In the genomic region with DNA sequence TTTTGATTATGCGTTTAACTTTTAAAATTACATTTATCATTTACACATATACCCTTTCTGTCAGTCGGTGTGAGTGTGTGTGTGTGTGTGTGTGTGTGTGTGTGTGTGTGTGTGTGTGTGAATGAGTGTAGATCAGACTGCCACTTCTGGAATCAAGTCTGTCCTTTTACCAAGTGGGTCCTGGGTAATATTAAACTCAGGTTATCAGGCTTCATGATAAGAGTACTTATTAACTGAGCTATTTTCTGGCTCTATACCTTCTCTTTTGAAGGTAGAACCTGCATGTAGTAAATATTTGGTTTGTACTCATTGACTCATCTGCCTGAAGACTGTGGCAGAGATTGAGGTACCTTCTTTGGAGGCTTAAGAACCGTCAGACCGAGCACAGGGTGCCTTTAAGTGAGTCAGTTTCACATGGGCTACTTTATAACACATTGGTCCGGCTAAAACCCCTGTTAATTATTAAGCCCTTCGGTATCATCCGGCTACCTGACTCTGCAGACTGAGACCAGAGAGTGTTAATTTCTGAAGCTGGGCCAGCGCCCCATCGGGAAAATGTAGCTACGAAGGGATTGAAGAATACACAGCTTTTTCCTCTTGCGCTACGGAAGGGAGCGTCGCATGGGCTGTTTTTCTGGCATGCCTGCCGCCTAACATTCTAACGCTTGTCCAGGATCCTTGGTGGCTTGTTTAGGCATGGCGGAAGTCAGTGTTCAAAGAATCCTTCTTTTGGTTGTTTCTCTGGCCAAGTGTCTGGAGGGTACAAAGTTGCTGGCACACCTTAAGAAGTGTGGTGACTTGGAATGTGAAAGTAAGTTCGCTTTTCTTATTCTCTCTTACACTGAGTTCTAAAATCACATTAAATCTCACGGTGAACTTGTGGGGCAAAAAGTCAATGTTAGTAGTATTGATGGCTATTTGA, we compare ENCODE assay signal across 8 mouse cellular contexts. TPM values are rescaled to one million over a fixed set of nuclear protein-coding genes. Genes with fewer than 3 reads are reported as not detected.
DNase-seq lines count a peak whose midpoint lies in the region; ATAC-seq and TF ChIP-seq lines count a peak whose summit lies in the region.

A gene (plus strand): TSS at position 696 of the 922 bp plus-strand sequence.

- no peak for TF ChIP-seq CTCF in cerebellum, adult 2 months (IDR thresholded peaks at IDR 0.05; ENCODE audit: borderline replicate concordance, insufficient read depth, low read depth, low read length)
- no peak for TF ChIP-seq CTCF in lung, adult 2 months (IDR thresholded peaks at IDR 0.05; ENCODE audit: insufficient read depth, low read length)

- no peak within 1 kb of the TSS for H3K4me3 ChIP-seq in cerebellum, adult 2 months (replicated peaks; ENCODE audit: insufficient read depth, low read depth, low read length)
- H3K4me3 ChIP-seq in embryonic facial prominence, embryonic 13.5 days = no peak within 1 kb of the TSS
- H3K4me3 ChIP-seq in heart, embryonic 13.5 days = no peak within 1 kb of the TSS
- peak within 1 kb of the TSS; percentile 39 for H3K4me3 ChIP-seq in kidney, embryonic 16.5 days (ENCODE audit: low read length)
- H3K4me3 ChIP-seq in lung, adult 2 months (replicated peaks; ENCODE audit: extremely low read depth, low read depth, low read length) = peak within 1 kb of the TSS; percentile 58
- H3K4me3 ChIP-seq in stomach, embryonic 15.5 days (replicated peaks) = peak within 1 kb of the TSS; percentile 32

- H3K9me3 ChIP-seq in embryonic facial prominence, embryonic 13.5 days = no peaks in the 10 kb centered on the region
- H3K9me3 ChIP-seq in heart, embryonic 13.5 days = 0 out of 2 replicates have a peak, but pooled peaks cover 2% of the 10 kb centered on the region
- H3K9me3 ChIP-seq in kidney, embryonic 16.5 days (ENCODE audit: low read length) = no peaks in the 10 kb centered on the region
- H3K9me3 ChIP-seq in stomach, embryonic 15.5 days = no peaks in the 10 kb centered on the region

- no peak within 1 kb of the TSS for H3K4me2 ChIP-seq in embryonic facial prominence, embryonic 13.5 days
- H3K4me2 ChIP-seq in heart, embryonic 13.5 days = no peak within 1 kb of the TSS
- H3K4me2 ChIP-seq in kidney, embryonic 16.5 days (replicated peaks; ENCODE audit: low read depth, low read length) = peak within 1 kb of the TSS; percentile 36
- H3K4me2 ChIP-seq in stomach, embryonic 15.5 days = peak within 1 kb of the TSS; percentile 29

- no peak within 1 kb of the TSS for H3K27ac ChIP-seq in cerebellum, adult 2 months (ENCODE audit: insufficient read depth, low read length)
- no peak within 1 kb of the TSS for H3K27ac ChIP-seq in embryonic facial prominence, embryonic 13.5 days
- H3K27ac ChIP-seq in heart, embryonic 13.5 days (replicated peaks) = no peak within 1 kb of the TSS
- peak within 1 kb of the TSS; percentile 83 for H3K27ac ChIP-seq in kidney, embryonic 16.5 days (ENCODE audit: low read length)
- peak within 1 kb of the TSS; percentile 82 for H3K27ac ChIP-seq in stomach, embryonic 15.5 days

- TF ChIP-seq POLR2A in cerebellum, adult 2 months (IDR thresholded peaks at IDR 0.05; ENCODE audit: borderline replicate concordance, insufficient read depth, low read length) = no peak
- TF ChIP-seq POLR2A in lung, adult 2 months (IDR thresholded peaks at IDR 0.05; ENCODE audit: borderline replicate concordance, extremely low read depth, low read depth, low read length) = no peak

- ATAC-seq in embryonic facial prominence, embryonic 13.5 days (ENCODE audit: insufficient number of reproducible peaks, insufficient read depth, low FRiP score, low TSS enrichment, low read depth) = no peak
- ATAC-seq in heart, embryonic 13.5 days (ENCODE audit: extremely low read depth, insufficient number of reproducible peaks, low FRiP score, low TSS enrichment) = no peak
- peak; percentile 88 for ATAC-seq in kidney, embryonic 16.5 days (ENCODE audit: low FRiP score, low TSS enrichment)
- peak; percentile 87 for ATAC-seq in stomach, embryonic 15.5 days (ENCODE audit: insufficient read depth, low FRiP score, low read depth)

- no peaks in the 10 kb centered on the region for H3K36me3 ChIP-seq in embryonic facial prominence, embryonic 13.5 days
- no peaks in the 10 kb centered on the region for H3K36me3 ChIP-seq in heart, embryonic 13.5 days
- H3K36me3 ChIP-seq in kidney, embryonic 16.5 days (ENCODE audit: insufficient read depth, low read length) = no peaks in the 10 kb centered on the region
- no peaks in the 10 kb centered on the region for H3K36me3 ChIP-seq in stomach, embryonic 15.5 days

- H3K9ac ChIP-seq in embryonic facial prominence, embryonic 13.5 days = no peak within 1 kb of the TSS
- H3K9ac ChIP-seq in heart, embryonic 13.5 days = no peak within 1 kb of the TSS
- H3K9ac ChIP-seq in kidney, embryonic 16.5 days (replicated peaks; ENCODE audit: low read length) = peak within 1 kb of the TSS; percentile 51
- peak within 1 kb of the TSS; percentile 26; the same call in 1 of the 2 replicates for H3K9ac ChIP-seq in stomach, embryonic 15.5 days

- no peaks in the 10 kb centered on the region for H3K4me1 ChIP-seq in cerebellum, adult 2 months (ENCODE audit: control insufficient read depth, insufficient read depth, low read length)
- H3K4me1 ChIP-seq in embryonic facial prominence, embryonic 13.5 days = no peaks in the 10 kb centered on the region
- H3K4me1 ChIP-seq in heart, embryonic 13.5 days = no peaks in the 10 kb centered on the region
- no peaks in the 10 kb centered on the region for H3K4me1 ChIP-seq in kidney, embryonic 16.5 days (ENCODE audit: insufficient read depth, low read length)
- H3K4me1 ChIP-seq in lung, adult 2 months (ENCODE audit: control insufficient read depth, insufficient read depth, low read length) = no peaks in the 10 kb centered on the region
- no peaks in the 10 kb centered on the region for H3K4me1 ChIP-seq in stomach, embryonic 15.5 days

- 81% methylated on average over 19 of the region's 19 CpGs for WGBS in cerebellum, adult 2 months
- 81% methylated on average over 19 of the region's 19 CpGs for WGBS in embryonic facial prominence, embryonic 13.5 days
- 71% methylated on average over 19 of the region's 19 CpGs for WGBS in heart, embryonic 13.5 days
- WGBS in kidney, embryonic 16.5 days = 63% methylated on average over 19 of the region's 19 CpGs
- WGBS in lung, adult 2 months = 70% methylated on average over 19 of the region's 19 CpGs
- WGBS in stomach, embryonic 15.5 days = 63% methylated on average over 19 of the region's 19 CpGs

- H3K27me3 ChIP-seq in cerebellum, adult 2 months (ENCODE audit: control insufficient read depth, insufficient read depth, low read length) = no peaks in the 10 kb centered on the region
- no peaks in the 10 kb centered on the region for H3K27me3 ChIP-seq in embryonic facial prominence, embryonic 13.5 days
- H3K27me3 ChIP-seq in heart, embryonic 13.5 days (replicated peaks) = no peaks in the 10 kb centered on the region
- H3K27me3 ChIP-seq in kidney, embryonic 16.5 days (ENCODE audit: insufficient read depth, low read length) = no peaks in the 10 kb centered on the region
- H3K27me3 ChIP-seq in stomach, embryonic 15.5 days (replicated peaks) = no peaks in the 10 kb centered on the region

- DNase-seq in cerebellum, adult 2 months = no peak
- DNase-seq in cerebellum, adult 8-10 months = no peak
- DNase-seq in lung, adult 2 months = peak; percentile 30
- no peak for DNase-seq in right cerebral cortex, postnatal 36 days (ENCODE audit: low spot score in 2 of 2)

RNA-seq across cellular contexts. Expression of the gene that starts here (rescaled TPM):
- 59.2 and 59.8 TPM in 2 replicates for polyA plus RNA-seq in cerebellum, adult 2 months (2012; rRNA removed)
- polyA plus RNA-seq in embryonic facial prominence, embryonic 13.5 days (2015; fragmentation: Nextera tagmentation; extraction: Ambion mirVana) = 62.6 and 64.5 TPM in 2 replicates
- 32.6 and 34.8 TPM in 2 replicates for polyA plus RNA-seq in heart, embryonic 13.5 days (2015; fragmentation: Nextera tagmentation; extraction: Ambion mirVana)
- 68.5 and 72.8 TPM in 2 replicates for polyA plus RNA-seq in kidney, embryonic 16.5 days (2015; fragmentation: Nextera tagmentation; extraction: Ambion mirVana)
- polyA plus RNA-seq in lung, adult 2 months (2012; rRNA removed) = 19.7 and 32.8 TPM in 2 replicates
- polyA plus RNA-seq in stomach, embryonic 15.5 days (2015; fragmentation: Nextera tagmentation; extraction: Ambion mirVana) = 80.9 and 82.1 TPM in 2 replicates

Comparison
In these comparisons a context has a peak if more than half of its experiments do, and no peak if none do; other contexts are left out.
1. H3K27ac ChIP-seq: peak in kidney, embryonic 16.5 days (single experiment) and stomach, embryonic 15.5 days (single experiment); none in cerebellum, adult 2 months (single experiment), embryonic facial prominence, embryonic 13.5 days (single experiment) and heart, embryonic 13.5 days (single experiment).
2. H3K4me3 ChIP-seq: peak in kidney, embryonic 16.5 days (single experiment), lung, adult 2 months (single experiment) and stomach, embryonic 15.5 days (single experiment); none in cerebellum, adult 2 months (single experiment), embryonic facial prominence, embryonic 13.5 days (single experiment) and heart, embryonic 13.5 days (single experiment).
3. ATAC-seq: peak in kidney, embryonic 16.5 days (single experiment) and stomach, embryonic 15.5 days (single experiment); none in embryonic facial prominence, embryonic 13.5 days (single experiment) and heart, embryonic 13.5 days (single experiment).
4. H3K4me2 ChIP-seq: peak in kidney, embryonic 16.5 days (single experiment) and stomach, embryonic 15.5 days (single experiment); none in embryonic facial prominence, embryonic 13.5 days (single experiment) and heart, embryonic 13.5 days (single experiment).
5. H3K9ac ChIP-seq: peak in kidney, embryonic 16.5 days (single experiment) and stomach, embryonic 15.5 days (single experiment); none in embryonic facial prominence, embryonic 13.5 days (single experiment) and heart, embryonic 13.5 days (single experiment).